19 mouse cellular contexts compared by ENCODE assay signal in genomic region chr4:75973322-75973721, GRCm38 (mm10).
A peak's percentile ranks its signal among the peaks of the same experiment; 100 is the strongest.
DNase-seq lines count a peak whose midpoint lies in the region; ATAC-seq lines count a peak whose summit lies in the region.
"Had no signal": no experiment of that assay in that cellular context is flagged by ENCODE, and none has a peak within 500 bp of the region (broad histone marks: within the 10 kb centered on the region; RNA-seq: fewer than 3 reads in every experiment).

No protein-coding gene starts in this region.

- no peak overlapping the region for H3K4me2 ChIP-seq in forebrain, embryonic 13.5 days
- H3K4me2 ChIP-seq in forebrain, embryonic 11.5 days (ENCODE audit: low read depth, low read length, severe bottlenecking), result no peak overlapping the region
- H3K4me2 ChIP-seq: embryonic facial prominence, embryonic 12.5 days; heart, embryonic 13.5 days; liver, embryonic 12.5 days; lung, embryonic 14.5 days; neural tube, embryonic 12.5 days had no signal

- 56% methylated on average over 1 of the region's 1 CpGs for WGBS in forebrain, embryonic 13.5 days
- 69% methylated on average over 1 of the region's 1 CpGs for WGBS in forebrain, embryonic 11.5 days

- H3K36me3 ChIP-seq in forebrain, embryonic 13.5 days (ENCODE audit: poor library complexity, severe bottlenecking), result no peaks in the 10 kb centered on the region
- H3K36me3 ChIP-seq in forebrain, embryonic 11.5 days (ENCODE audit: control insufficient read depth, insufficient read depth, low read length), result no peaks in the 10 kb centered on the region
- H3K36me3 ChIP-seq: embryonic facial prominence, embryonic 12.5 days; heart, embryonic 13.5 days; liver, embryonic 12.5 days; neural tube, embryonic 12.5 days had no signal

- H3K9ac ChIP-seq in forebrain, embryonic 13.5 days, result no peak overlapping the region
- H3K9ac ChIP-seq in forebrain, embryonic 11.5 days (ENCODE audit: low read length), result no peak overlapping the region
- H3K9ac ChIP-seq: embryonic facial prominence, embryonic 12.5 days; heart, embryonic 13.5 days; liver, embryonic 12.5 days; lung, embryonic 14.5 days; neural tube, embryonic 12.5 days had no signal

- intact Hi-C loops in left cerebral cortex, postnatal 4 days (cut with DNase I), result no loop called here

- DNase-seq in forebrain, embryonic 11.5 days (ENCODE audit: low spot score), result no peak
- peak; percentile 24 for DNase-seq in left cerebral cortex, postnatal 4 days
- no peak for DNase-seq in left cerebral cortex, adult 18-20 months (ENCODE audit: low spot score in 2 of 2)
- DNase-seq in brain, embryonic 18.5 days (ENCODE audit: low read depth, low spot score), result peak; percentile 34
- DNase-seq in layer of hippocampus, postnatal 10 days (ENCODE audit: low spot score in 2 of 2), result peak; percentile 18 to 35
- DNase-seq: heart, postnatal 36 days; lung, embryonic 14.5 days; right cerebral cortex, postnatal 4 days; thymus, postnatal 14 days had no signal

- no peaks in the 10 kb centered on the region for H3K27me3 ChIP-seq in forebrain, embryonic 13.5 days
- H3K27me3 ChIP-seq in forebrain, embryonic 11.5 days (ENCODE audit: control insufficient read depth, insufficient read depth, low read length), result no peaks in the 10 kb centered on the region
- H3K27me3 ChIP-seq: CH12.LX; embryonic facial prominence, embryonic 12.5 days; heart, embryonic 13.5 days; liver, embryonic 12.5 days; neural tube, embryonic 12.5 days had no signal

- H3K9me3 ChIP-seq in forebrain, embryonic 13.5 days (replicated peaks), result no peaks in the 10 kb centered on the region
- H3K9me3 ChIP-seq in forebrain, embryonic 11.5 days (ENCODE audit: control insufficient read depth, low read length), result no peaks in the 10 kb centered on the region
- H3K9me3 ChIP-seq: embryonic facial prominence, embryonic 12.5 days; heart, embryonic 13.5 days; liver, embryonic 12.5 days; neural tube, embryonic 12.5 days had no signal

- no peak overlapping the region for H3K4me3 ChIP-seq in forebrain, embryonic 13.5 days
- H3K4me3 ChIP-seq in forebrain, embryonic 11.5 days (ENCODE audit: low read depth, low read length), result no peak overlapping the region
- H3K4me3 ChIP-seq: embryonic facial prominence, embryonic 12.5 days; heart, embryonic 13.5 days; left cerebral cortex, adult 2 months; liver, embryonic 12.5 days; neural tube, embryonic 12.5 days had no signal

- ATAC-seq in forebrain, embryonic 13.5 days, result peak; percentile 89
- ATAC-seq in forebrain, embryonic 11.5 days (replicated peaks; ENCODE audit: low FRiP score), result no peak
- ATAC-seq in erythroblast, adult 5-6 weeks (replicated peaks; ENCODE audit: low FRiP score, poor library complexity, severe bottlenecking), result no peak
- ATAC-seq: intestine, postnatal 0 days; liver, embryonic 12.5 days had no signal

- H3K27ac ChIP-seq in forebrain, embryonic 13.5 days, result no peak overlapping the region
- H3K27ac ChIP-seq in forebrain, embryonic 11.5 days (ENCODE audit: low read depth, low read length), result no peak overlapping the region
- H3K27ac ChIP-seq: embryonic facial prominence, embryonic 12.5 days; heart, embryonic 13.5 days; kidney, postnatal 0 days; left cerebral cortex, adult 2 months; liver, embryonic 12.5 days; neural tube, embryonic 12.5 days had no signal

- no peaks in the 10 kb centered on the region for H3K4me1 ChIP-seq in forebrain, embryonic 13.5 days
- H3K4me1 ChIP-seq in forebrain, embryonic 11.5 days (replicated peaks; ENCODE audit: control insufficient read depth, insufficient read depth, low read length), result no peaks in the 10 kb centered on the region
- H3K4me1 ChIP-seq: liver, embryonic 12.5 days; neural tube, embryonic 12.5 days had no signal

Comparison
In these comparisons a context has a peak if more than half of its experiments do, and no peak if none do; other contexts are left out.
1. DNase-seq: peak in left cerebral cortex, postnatal 4 days (single experiment), brain, embryonic 18.5 days (single experiment) and layer of hippocampus, postnatal 10 days (2 of 2); none in forebrain, embryonic 11.5 days (single experiment) and left cerebral cortex, adult 18-20 months (0 of 2).